Mouse (Mus musculus) MEL (cell line): ENCODE data around the gene S100a16.

Experiments used
- CHD2 ChIP-seq: IDR thresholded peaks from 2 replicates; pipeline ENCODE4 v1.6.1; 2011; ENCODE audit warnings: low read length, improper control_type of control experiment
- CTCF ChIP-seq, 3 experiments: IDR thresholded peaks in 2 of 3; conservative IDR thresholded peaks in 1 of 3; 2 replicates each; pipeline ENCODE4 v1.5.1; 2011 to 2012; ENCODE audit warnings: low read length in 3 of 3, low read depth in 2 of 3, mild to moderate bottlenecking in 2 of 3, improper control_type of control experiment in 1 of 3, inconsistent platforms in 1 of 3, mixed read lengths in 1 of 3, moderate library complexity in 1 of 3; ENCODE audit not compliant: control insufficient read depth in 1 of 3, insufficient read depth in 1 of 3, poor library complexity in 1 of 3, severe bottlenecking in 1 of 3
- E2F4 ChIP-seq: IDR thresholded peaks from 2 replicates; pipeline ENCODE4 v1.6.1; 2011; ENCODE audit warnings: low read depth, low read length, improper control_type of control experiment, borderline replicate concordance
- POLR2A ChIP-seq, 2 experiments: IDR thresholded peaks; 2 replicates each; pipeline ENCODE4 v1.6.1; 2011 to 2012; ENCODE audit warnings: low read length in 2 of 2, mild to moderate bottlenecking in 2 of 2, control low read depth in 1 of 2, improper control_type of control experiment in 1 of 2, low read depth in 1 of 2, moderate library complexity in 1 of 2; ENCODE audit not compliant: control insufficient read depth in 1 of 2, insufficient read depth in 1 of 2, poor library complexity in 1 of 2
- USF1 ChIP-seq: IDR thresholded peaks from 2 replicates; pipeline ENCODE4 v1.6.1; 2014; ENCODE audit warnings: low read depth, mild to moderate bottlenecking, inconsistent platforms, low read length, improper control_type of control experiment, moderate library complexity
- ZNF384 ChIP-seq: IDR thresholded peaks from 2 replicates; pipeline ENCODE4 v1.6.1; 2012; ENCODE audit warnings: low read depth, mild to moderate bottlenecking, inconsistent platforms, low read length, improper control_type of control experiment

DNA sequence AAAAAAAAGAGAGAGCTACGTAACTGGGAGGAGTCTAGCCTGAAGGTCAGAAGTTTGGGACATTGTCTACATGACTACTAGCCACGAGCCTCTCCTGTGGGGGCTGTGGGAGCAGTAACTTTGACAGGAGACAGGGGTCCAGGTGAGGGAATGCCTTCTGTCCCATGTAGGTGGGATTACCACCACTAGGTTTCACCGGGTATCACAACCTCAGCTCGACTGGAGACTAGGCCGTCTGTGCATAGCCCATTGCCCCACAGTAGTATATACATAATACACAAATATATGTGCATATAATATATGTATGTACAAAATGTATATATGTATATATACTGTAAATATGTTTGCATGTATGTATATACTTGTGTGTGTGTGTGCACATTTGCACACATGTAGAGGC, 44.1 kb downstream of the S100a16 start:
- TF ChIP-seq CTCF (IDR thresholded peaks at IDR 0.05 in 2 of 3, conservative IDR thresholded peaks at IDR 0.05 in 1 of 3; ENCODE audit: control insufficient read depth in 1 of 3, insufficient read depth in 1 of 3, low read depth in 2 of 3, low read length in 3 of 3, poor library complexity in 1 of 3, severe bottlenecking in 1 of 3) (no peak), CHD2 (no peak), USF1 (no peak), E2F4 (no peak), ZNF384 (no peak), POLR2A (IDR thresholded peaks at IDR 0.05; ENCODE audit: control insufficient read depth in 1 of 2, insufficient read depth in 1 of 2, low read depth in 1 of 2, low read length in 2 of 2, poor library complexity in 1 of 2) (no peak)
